Mouse (Mus musculus): Measurements from ENCODE around the gene Immp2l.

DNA sequence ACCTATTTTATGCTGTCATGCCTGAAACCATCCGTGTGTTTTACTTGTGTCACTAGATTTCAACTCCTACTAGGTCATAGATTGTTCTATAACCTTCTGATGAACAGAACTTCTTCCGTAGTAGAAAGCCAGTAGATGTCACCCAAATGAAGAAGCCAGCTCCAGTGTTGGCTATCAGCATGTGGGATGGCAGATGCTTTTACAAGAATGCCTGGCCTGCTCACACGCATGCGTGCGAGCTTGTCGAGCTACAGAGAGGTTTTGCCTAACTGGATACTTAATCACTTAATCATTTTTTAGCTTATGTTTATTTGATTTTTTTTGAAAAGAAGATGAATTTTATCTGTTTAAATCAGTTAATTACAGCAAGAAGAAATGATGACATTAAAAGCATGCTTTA lies 805.6 kb downstream of the Immp2l start:
- no peak for TF ChIP-seq EP300 (IDR thresholded peaks at IDR 0.05; ENCODE audit: low read depth)
- no peak for TF ChIP-seq CTCF (IDR thresholded peaks at IDR 0.05; ENCODE audit: low read depth)

Measured in liver, embryonic 14.5 days (tissue).